Mouse (Mus musculus) MEL (cell line): ENCODE measurements around the gene Arih2. TPM values are rescaled to one million over a fixed set of nuclear protein-coding genes. Genes with fewer than 3 reads are reported as not detected.

ENCODE experiments used
- DNase-seq: peaks from one replicate; pipeline ENCODE4 v3.0.0; 2011; ENCODE audit warnings: low read depth, low spot score
- H3K27ac ChIP-seq: 2 replicates; pipeline ENCODE4 v1.5.1; 2012; ENCODE audit warnings: low read depth, mild to moderate bottlenecking, control low read depth, low read length, moderate library complexity; ENCODE audit not compliant: control insufficient read depth
- H3K27me3 ChIP-seq, 2 experiments: fragments of 150-350 bp in 1 of 2; sonication (generic) in 1 of 2; 2 replicates each; pipeline ENCODE4 v1.6.1; 2012; ENCODE audit warnings: low read length in 2 of 2, mild to moderate bottlenecking in 2 of 2, improper control_type of control experiment in 1 of 2, moderate library complexity in 1 of 2; ENCODE audit not compliant: insufficient read depth in 2 of 2, control insufficient read depth in 1 of 2
- H3K36me3 ChIP-seq, 2 experiments: 2 replicates each; pipeline ENCODE4 v1.6.1; 2012 to 2014; ENCODE audit warnings: low read length in 2 of 2, improper control_type of control experiment in 1 of 2, inconsistent platforms in 1 of 2, mild to moderate bottlenecking in 1 of 2; ENCODE audit not compliant: insufficient read depth in 2 of 2, control insufficient read depth in 1 of 2
- H3K4me1 ChIP-seq, 2 experiments: fragments of 150-350 bp in 1 of 2; sonication (generic) in 1 of 2; 2 replicates each; pipeline ENCODE4 v1.6.1; 2012; ENCODE audit warnings: low read length in 2 of 2, improper control_type of control experiment in 1 of 2, mild to moderate bottlenecking in 1 of 2; ENCODE audit not compliant: insufficient read depth in 2 of 2, control insufficient read depth in 1 of 2
- H3K4me3 ChIP-seq, 2 experiments: fragments of 150-350 bp in 1 of 2; sonication (generic) in 1 of 2; 2 replicates each; pipeline ENCODE4 v1.5.1; 2012; ENCODE audit warnings: low read depth in 2 of 2, low read length in 2 of 2, mild to moderate bottlenecking in 2 of 2, moderate library complexity in 2 of 2, control low read depth in 1 of 2, improper control_type of control experiment in 1 of 2; ENCODE audit not compliant: control insufficient read depth in 1 of 2, insufficient read depth in 1 of 2
- H3K79me2 ChIP-seq: 2 replicates; pipeline ENCODE4 v1.6.1; 2012; ENCODE audit warnings: mild to moderate bottlenecking, low read length, moderate library complexity; ENCODE audit not compliant: control insufficient read depth, poor library complexity, insufficient read depth
- H3K9ac ChIP-seq: 2 replicates; pipeline ENCODE4 v1.6.1; 2012; ENCODE audit warnings: low read depth, mild to moderate bottlenecking, control low read depth, low read length, moderate library complexity; ENCODE audit not compliant: control insufficient read depth, poor library complexity, severe bottlenecking
- H3K9me3 ChIP-seq: fragments of 150-350 bp; sonication (generic); replicated peaks from 2 replicates; pipeline ENCODE4 v1.6.1; 2012; ENCODE audit warnings: mild to moderate bottlenecking, low read length, improper control_type of control experiment, moderate library complexity; ENCODE audit not compliant: insufficient read depth
- CHD1 ChIP-seq: IDR thresholded peaks from 2 replicates; pipeline ENCODE4 v1.6.1; 2012; ENCODE audit warnings: low read depth, mild to moderate bottlenecking, inconsistent platforms, low read length, improper control_type of control experiment
- CTCF ChIP-seq, 3 experiments: IDR thresholded peaks in 2 of 3; conservative IDR thresholded peaks in 1 of 3; 2 replicates each; pipeline ENCODE4 v1.5.1; 2011 to 2012; ENCODE audit warnings: low read length in 3 of 3, low read depth in 2 of 3, mild to moderate bottlenecking in 2 of 3, improper control_type of control experiment in 1 of 3, inconsistent platforms in 1 of 3, mixed read lengths in 1 of 3, moderate library complexity in 1 of 3; ENCODE audit not compliant: control insufficient read depth in 1 of 3, insufficient read depth in 1 of 3, poor library complexity in 1 of 3, severe bottlenecking in 1 of 3
- E2F4 ChIP-seq: IDR thresholded peaks from 2 replicates; pipeline ENCODE4 v1.6.1; 2011; ENCODE audit warnings: low read depth, low read length, improper control_type of control experiment, borderline replicate concordance
- ELF1 ChIP-seq: IDR thresholded peaks from 2 replicates; pipeline ENCODE4 v1.6.1; 2014; ENCODE audit warnings: low read depth, mild to moderate bottlenecking, inconsistent platforms, low read length, improper control_type of control experiment, moderate library complexity
- ETS1 ChIP-seq: IDR thresholded peaks from 2 replicates; pipeline ENCODE4 v1.6.1; 2012; ENCODE audit warnings: low read depth, mild to moderate bottlenecking, inconsistent platforms, low read length, improper control_type of control experiment, moderate library complexity
- GABPA ChIP-seq: IDR thresholded peaks from 2 replicates; pipeline ENCODE4 v1.6.1; 2012; ENCODE audit warnings: low read depth, mild to moderate bottlenecking, inconsistent platforms, low read length, improper control_type of control experiment, moderate library complexity
- GATA1 ChIP-seq: IDR thresholded peaks from 2 replicates; pipeline ENCODE4 v1.6.1; 2011; ENCODE audit warnings: low read depth, low read length, improper control_type of control experiment
- MAFK ChIP-seq: IDR thresholded peaks from 2 replicates; pipeline ENCODE4 v1.6.1; 2011; ENCODE audit warnings: low read depth, mild to moderate bottlenecking, low read length, improper control_type of control experiment, borderline replicate concordance
- MAZ ChIP-seq: IDR thresholded peaks from 2 replicates; pipeline ENCODE4 v1.6.1; 2012; ENCODE audit warnings: low read depth, mild to moderate bottlenecking, inconsistent platforms, low read length, improper control_type of control experiment
- MYB ChIP-seq: IDR thresholded peaks from 2 replicates; pipeline ENCODE4 v1.6.1; 2011; ENCODE audit warnings: mild to moderate bottlenecking, low read depth, low read length, improper control_type of control experiment
- MYC ChIP-seq: IDR thresholded peaks from 2 replicates; pipeline ENCODE4 v1.6.1; 2011; ENCODE audit warnings: low read depth, mild to moderate bottlenecking, low read length, improper control_type of control experiment, moderate library complexity
- POLR2AphosphoS2 ChIP-seq: IDR thresholded peaks from 2 replicates; pipeline ENCODE4 v1.6.1; 2011; ENCODE audit warnings: low read length, improper control_type of control experiment
- POLR2AphosphoS5 ChIP-seq: IDR thresholded peaks from 2 replicates; pipeline ENCODE4 v1.6.1; 2012; ENCODE audit warnings: low read depth, borderline replicate concordance, mild to moderate bottlenecking, inconsistent platforms, low read length, moderate library complexity, mixed read lengths
- RAD21 ChIP-seq: IDR thresholded peaks from 2 replicates; pipeline ENCODE4 v1.6.1; 2011; ENCODE audit warnings: mild to moderate bottlenecking, low read depth, low read length, improper control_type of control experiment
- RCOR1 ChIP-seq: IDR thresholded peaks from 2 replicates; pipeline ENCODE4 v1.6.1; 2012; ENCODE audit warnings: low read depth, mild to moderate bottlenecking, inconsistent platforms, low read length, improper control_type of control experiment
- SIN3A ChIP-seq: IDR thresholded peaks from 2 replicates; pipeline ENCODE4 v1.6.1; 2012; ENCODE audit warnings: low read length, improper control_type of control experiment, inconsistent platforms
- SMC3 ChIP-seq: IDR thresholded peaks from 2 replicates; pipeline ENCODE4 v1.6.1; 2011; ENCODE audit warnings: low read depth, low read length, improper control_type of control experiment
- TCF12 ChIP-seq: IDR thresholded peaks from 2 replicates; pipeline ENCODE4 v1.6.1; 2014; ENCODE audit warnings: low read depth, mild to moderate bottlenecking, inconsistent platforms, low read length, improper control_type of control experiment, moderate library complexity
- ZKSCAN1 ChIP-seq: IDR thresholded peaks from 2 replicates; pipeline ENCODE4 v1.6.1; 2012; ENCODE audit warnings: low read depth, mild to moderate bottlenecking, inconsistent platforms, low read length, improper control_type of control experiment, moderate library complexity
- polyA plus RNA-seq, 2 experiments: library from polyadenylated mRNA; stranded (reverse) in 1 of 2; unstranded in 1 of 2; fragments of >175 nt in 1 of 2; fragments of >200 nt in 1 of 2; gene quantifications; 2 replicates each; pipeline versions ENCODE4 v1.2.1 to v1.2.4; 2012; ENCODE audit warnings: low replicate concordance in 2 of 2, low read depth in 1 of 2; ENCODE audit not compliant: insufficient read length in 2 of 2, insufficient read depth in 1 of 2, missing spikeins in 1 of 2
- total RNA-seq: library from RNA; depleted of rRNA; stranded (reverse); fragments of 300-350 nt; gene quantifications from 2 replicates; pipeline ENCODE4 v1.2.3, GENCODE M21; 2012

Gene Arih2
- total and polyA plus RNA-seq, 3 experiments: 59.6 to 66.5 TPM; not detected in 1

DNA sequence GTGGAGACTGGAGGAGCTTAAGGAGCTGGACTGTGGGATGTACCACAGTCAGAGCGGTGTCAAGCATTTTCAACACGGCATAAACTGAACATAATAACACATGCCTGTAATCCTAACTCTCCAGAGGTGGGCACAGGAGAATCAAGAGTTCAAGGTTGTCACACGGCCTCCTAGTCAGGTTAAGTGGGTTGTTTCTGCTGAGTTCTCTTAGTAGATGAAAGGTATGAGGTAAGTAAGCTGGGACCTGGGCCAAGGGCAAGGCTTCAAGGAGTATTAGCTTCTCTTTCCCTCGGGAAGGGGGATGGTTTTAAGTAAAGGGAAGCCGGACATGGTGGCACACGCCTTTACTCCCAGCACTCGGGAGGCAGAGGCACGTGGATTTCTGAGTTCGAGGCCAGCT is 39.3 kb upstream of the Arih2 start:
- H3K4me3 ChIP-seq: no peak overlapping the region
- H3K79me2 ChIP-seq: peaks cover 14% of the 10 kb centered on the region
- TF ChIP-seq ETS1 (no peak), MYB (no peak), MAZ (no peak)
- no peak overlapping the region for H3K9ac ChIP-seq
- peaks cover 0 to 2% of the 10 kb centered on the region in 2 experiments; a peak in 1 of 4 replicates for H3K36me3 ChIP-seq
- H3K9me3 ChIP-seq: no peaks in the 10 kb centered on the region
- no peak overlapping the region for H3K27ac ChIP-seq
- H3K4me1 ChIP-seq: peaks cover 2 to 7% of the 10 kb centered on the region in 2 experiments; a peak in 2 of 4 replicates
- DNase-seq: no peak
- no peaks in the 10 kb centered on the region for H3K27me3 ChIP-seq

DNA sequence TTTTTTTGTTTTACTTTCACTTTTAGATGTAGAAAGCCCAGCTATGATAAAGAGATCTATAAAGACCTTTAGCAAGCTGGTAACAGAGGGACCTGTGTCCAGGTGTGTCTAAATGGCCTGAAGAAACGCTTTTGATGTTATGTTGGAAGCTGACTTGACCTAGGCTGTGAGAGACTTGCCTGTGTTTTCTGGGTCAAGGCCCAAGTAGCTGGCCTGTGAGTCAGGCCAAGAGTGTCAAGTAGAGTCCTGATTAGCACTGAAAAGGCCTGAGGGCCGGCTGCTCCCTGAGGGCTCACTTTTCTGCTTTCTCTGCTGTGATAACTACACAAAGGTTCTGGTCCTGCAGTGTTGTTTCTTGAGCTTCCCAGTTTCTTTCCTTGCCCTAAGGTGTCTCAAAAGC is 38.5 kb upstream of the Arih2 start:
- no peak for DNase-seq
- Histone ChIP-seq H3K4me3 (no peak overlapping the region; a peak in 1 of 4 replicates), H3K79me2 (peaks cover 7% of the 10 kb centered on the region), H3K4me1 (peaks cover 0 to 7% of the 10 kb centered on the region in 2 experiments; a peak in 2 of 4 replicates), H3K27me3 (no peaks in the 10 kb centered on the region), H3K27ac (no peak overlapping the region), H3K9me3 (no peaks in the 10 kb centered on the region), H3K36me3 (no peaks in the 10 kb centered on the region; a peak in 2 of 4 replicates), H3K9ac (no peak overlapping the region)
- TF ChIP-seq RCOR1 (no peak), SIN3A (no peak), TCF12 (no peak), GATA1 (no peak), POLR2AphosphoS2 (no peak), ELF1 (no peak), POLR2AphosphoS5 (no peak), GABPA (no peak), CHD1 (no peak), RAD21 (no peak), CTCF (IDR thresholded peaks at IDR 0.05 in 2 of 3, conservative IDR thresholded peaks at IDR 0.05 in 1 of 3; ENCODE audit: control insufficient read depth in 1 of 3, insufficient read depth in 1 of 3, low read depth in 2 of 3, low read length in 3 of 3, poor library complexity in 1 of 3, severe bottlenecking in 1 of 3) (no peak), ZKSCAN1 (no peak), E2F4 (no peak), MAFK (no peak), MYC (no peak), SMC3 (no peak), MAZ (no peak)
